Mouse (Mus musculus) kidney, adult 18-20 months (tissue): Measurements from ENCODE around the gene Arhgap36.

Experiments used
- DNase-seq: peaks from one replicate; pipeline ENCODE4 v3.0.0; 2021

The Arhgap36 gene

DNA sequence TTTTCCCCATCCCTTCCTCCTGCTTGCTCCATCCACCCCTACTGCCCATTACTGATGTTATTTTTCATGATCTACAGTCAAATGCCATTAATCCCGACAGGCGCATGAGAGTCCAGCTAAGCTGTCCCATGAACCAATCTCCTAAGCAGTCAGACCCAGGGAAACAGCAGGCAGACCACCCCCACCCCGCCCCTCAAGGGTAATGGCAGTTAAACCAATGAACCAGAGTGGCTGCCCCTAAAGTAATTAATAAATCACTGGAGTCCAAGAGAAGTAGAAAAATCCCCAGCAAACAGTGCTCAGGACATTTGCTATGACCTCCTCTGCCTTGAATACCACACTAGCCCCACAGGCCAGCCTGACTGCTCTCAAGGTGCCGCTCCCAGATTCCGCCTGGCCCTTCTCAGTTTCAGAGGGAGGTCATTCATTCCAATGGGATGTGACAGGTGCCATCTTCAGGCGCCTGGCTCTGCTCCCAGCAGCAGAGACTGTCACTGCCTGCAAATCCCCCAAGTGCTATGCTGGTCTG, at the start of gene Arhgap36:
TSS of gene Arhgap36 (plus strand) at position 504 of the 529 bp plus-strand sequence.
- DNase-seq: no peak

DNA sequence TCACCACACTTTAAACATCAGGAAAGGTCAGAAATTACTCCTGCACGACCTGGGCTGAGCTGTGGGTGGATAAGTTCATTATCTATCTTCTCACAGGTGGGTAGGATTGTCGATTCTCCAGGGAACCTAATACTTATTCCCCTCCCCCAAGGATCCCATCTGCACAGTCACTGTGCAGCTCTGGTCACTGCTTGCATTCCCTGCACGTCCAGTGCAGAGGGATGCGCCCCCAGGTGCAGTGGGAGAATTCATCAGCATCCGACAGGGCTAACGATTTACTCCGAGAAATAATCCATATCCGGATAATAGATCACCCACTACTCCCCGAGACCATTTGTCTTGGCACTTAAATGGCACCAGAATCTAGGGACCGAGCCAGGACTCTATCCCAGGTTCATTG, 6.0 kb upstream of the Arhgap36 start:
- DNase-seq: no peak

DNA sequence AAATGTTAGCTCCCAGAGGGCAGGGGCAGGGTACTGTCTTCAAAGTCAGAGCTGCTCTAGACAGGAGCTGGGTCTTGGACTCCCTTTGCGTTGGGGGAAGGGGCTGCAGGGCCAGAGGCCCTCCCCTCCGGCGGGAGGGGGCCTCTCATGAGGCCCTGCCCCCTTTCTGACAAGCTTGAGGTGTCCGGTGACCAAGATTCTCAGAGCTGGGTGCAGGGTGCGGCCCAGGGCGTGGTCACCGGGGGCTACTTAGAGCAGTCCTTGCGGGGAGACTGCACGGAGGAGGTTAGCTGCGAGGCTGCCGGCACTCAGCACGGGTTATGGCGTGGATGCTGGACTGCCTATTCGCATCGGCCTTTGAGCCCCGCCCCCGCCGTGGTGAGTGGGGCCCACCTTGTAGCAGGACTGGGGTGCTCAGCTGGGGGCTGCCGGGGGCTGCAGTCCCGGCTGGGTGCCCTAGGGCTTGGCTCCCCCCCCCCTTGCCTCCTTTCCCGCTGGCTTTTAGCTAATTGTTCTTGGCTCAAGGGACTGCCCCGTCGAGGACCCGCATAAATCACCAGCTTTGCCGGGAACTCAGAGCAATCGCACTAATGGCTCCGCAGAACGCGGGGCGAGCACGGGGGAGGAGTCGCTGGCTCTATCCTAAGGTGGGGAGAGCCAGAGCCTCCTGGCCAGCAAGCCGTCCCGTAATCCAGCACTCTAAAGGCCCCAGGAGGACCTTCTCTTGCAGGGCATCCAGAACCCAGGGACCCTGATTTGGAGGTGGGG, 6.7 kb downstream of the Arhgap36 start:
- DNase-seq: no peak

DNA sequence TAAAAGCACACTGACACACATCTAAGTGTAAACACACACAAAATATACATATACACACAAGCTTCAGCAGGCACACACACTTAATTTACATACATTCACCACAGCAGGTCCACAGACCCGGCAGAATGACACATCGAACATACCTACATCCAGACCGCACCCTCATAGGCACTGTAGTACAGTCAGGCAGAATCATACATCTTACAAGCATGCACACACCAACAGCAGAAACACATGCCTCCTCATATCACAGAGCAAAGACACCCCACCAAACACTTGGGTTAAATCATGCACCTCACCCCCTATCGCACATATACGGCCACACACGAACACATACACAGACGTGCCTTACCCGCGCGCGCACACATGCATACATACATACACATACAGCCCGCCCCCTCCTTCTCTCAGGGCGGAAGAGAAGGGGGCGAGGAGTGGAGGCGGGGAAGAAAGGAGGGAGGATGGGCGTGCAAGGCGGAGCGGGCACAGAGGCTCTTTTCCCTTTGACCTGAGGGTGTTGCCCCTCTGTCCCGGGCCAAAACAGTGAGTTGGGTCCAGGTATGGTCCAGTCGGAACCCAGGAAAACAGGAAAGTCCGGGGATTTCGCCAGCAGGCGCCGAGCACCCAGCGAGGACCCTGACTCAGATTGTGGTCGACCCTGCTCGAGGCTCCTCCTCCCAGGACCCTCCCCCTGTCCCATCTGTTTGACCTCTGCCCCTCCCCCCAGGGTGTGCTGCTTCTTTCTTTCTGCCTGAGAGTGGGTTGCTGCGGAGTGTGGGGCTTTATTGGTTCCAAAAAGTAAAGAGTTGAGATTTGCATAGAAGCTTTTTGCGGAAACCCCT, 16.4 kb downstream of the Arhgap36 start:
- DNase-seq: no peak

DNA sequence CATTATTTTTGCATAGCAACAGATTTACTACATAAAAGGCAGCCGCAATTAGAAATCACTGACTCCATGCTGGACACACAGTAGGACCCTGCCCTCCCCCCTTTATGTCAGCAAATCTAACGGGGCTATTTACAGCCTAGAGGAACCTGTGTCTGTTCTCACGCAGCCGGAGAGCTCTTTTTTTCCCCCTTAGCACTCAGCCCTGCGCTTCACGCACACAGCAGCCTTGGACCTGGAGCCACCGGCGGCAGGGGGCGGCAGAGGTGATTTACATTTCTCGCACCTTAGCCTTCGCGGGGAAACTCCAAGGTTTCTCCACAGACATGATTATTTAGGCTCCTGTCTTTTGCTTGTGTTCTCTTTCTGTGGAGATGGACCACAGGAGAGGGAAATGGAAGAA, 17.1 kb downstream of the Arhgap36 start:
- no peak for DNase-seq

DNA sequence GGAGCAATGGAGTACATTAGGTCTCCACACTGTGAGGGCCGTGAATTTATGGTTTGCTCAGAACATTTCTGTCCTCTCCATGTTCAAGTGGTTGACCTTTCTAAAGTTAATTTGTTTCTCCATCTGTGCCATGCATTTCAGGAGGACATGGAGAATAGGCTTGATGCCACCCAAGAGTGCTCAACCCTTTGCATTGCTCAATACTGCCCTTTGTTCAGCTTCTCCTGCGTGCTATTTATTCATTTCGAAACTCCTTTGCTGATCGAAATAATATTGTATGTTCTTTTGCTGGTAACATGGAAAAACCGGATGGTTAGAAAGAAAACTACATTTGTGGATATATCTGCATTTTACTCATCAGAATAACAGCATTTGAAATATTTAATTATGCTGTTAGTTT, 25.4 kb downstream of the Arhgap36 start:
- no peak for DNase-seq

DNA sequence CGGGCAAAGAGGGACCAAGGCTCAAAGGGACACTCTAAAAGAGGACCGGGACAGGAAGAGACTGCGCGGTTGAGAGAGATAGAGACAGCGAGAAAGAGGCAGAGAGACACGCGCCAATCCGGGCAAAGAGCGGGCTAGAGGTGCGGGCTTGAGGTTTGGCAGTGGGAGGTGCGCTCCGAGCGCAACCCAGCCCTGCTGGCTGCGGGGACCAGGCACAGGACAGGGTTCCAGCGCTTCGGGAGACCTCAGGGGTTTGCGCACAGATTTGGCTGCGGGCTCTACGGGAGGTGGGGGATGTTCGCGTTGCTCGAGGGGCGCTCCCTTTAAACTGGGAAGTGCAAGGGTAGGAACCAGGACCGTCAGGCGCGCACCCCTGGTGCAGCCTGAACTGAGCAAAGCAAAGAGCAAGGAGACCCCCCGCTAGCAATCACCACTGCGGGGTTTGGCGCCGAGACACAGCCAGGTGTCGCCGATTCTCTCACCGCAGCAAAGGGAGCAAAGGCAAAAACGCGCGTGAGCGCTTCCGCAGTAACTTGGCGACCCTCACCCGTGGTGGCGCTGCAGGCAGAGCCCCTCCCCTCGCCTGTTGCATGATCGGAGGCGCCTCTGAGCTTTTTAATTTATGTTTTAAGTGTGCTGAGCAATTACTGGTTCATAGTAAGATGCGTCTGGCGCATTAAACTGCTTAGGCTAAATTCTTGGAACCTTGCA, 30.1 kb downstream of the Arhgap36 start:
- DNase-seq: no peak
